Mouse (Mus musculus) c-Kit-positive CD71-positive TER-119-negative erythroid progenitor cells, embryonic 14.5 days (primary cell): ENCODE data around the gene Glrx5.

Experiments used
- DNase-seq: peaks from one replicate; pipeline ENCODE4 v3.0.0-alpha.2; 2013; ENCODE audit warnings: low read depth

The Glrx5 gene

DNA sequence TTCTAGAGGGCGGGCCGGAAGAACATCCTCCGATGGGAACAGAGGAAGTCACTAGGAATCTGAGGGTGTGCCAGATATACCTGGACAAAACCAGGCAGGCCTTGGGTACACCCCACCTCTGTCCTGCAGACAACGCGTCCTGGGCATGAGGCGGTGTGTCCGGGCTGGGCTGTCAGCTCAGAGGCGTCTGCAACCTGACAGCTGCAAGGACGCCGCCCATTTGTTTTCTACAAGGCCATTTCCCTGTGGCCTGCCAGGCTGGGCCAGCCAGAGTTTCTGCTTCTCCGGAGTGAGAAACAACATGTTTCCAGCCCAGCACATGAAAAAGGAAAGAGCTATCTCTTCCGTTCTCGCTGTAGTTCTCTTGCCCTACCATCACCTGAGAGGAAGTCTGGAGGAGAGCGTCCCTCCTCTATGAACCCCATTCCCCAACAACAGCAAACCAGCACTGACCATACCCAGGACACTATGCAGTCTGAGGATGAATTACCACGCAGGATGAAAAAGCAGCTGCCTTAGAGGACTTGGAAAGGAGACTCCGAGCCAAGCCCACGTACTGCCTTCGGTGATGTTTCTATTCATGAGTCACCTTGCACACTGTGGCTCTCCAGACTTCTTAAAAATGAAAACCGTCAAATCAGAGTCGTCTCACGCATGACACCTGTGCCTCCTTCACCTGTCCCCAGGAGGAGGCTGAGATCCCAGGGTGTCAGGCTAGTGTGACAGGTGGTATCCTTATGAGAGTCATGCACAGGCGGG is 27.4 kb upstream of the Glrx5 start:
- DNase-seq: no peak

DNA sequence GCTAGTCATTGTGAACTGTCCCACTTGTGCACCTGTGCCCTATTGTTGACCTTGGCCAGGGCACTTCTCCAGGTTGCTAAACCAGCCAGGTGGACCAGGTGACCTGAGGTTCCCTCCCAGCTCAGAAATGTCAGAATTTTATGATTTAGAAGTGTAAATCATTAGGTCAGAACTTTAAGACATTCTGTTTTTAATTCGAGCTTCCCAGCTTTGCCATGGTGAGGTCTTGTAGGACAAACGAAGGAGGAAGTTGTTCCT is 26.8 kb upstream of the Glrx5 start:
- DNase-seq: no peak

DNA sequence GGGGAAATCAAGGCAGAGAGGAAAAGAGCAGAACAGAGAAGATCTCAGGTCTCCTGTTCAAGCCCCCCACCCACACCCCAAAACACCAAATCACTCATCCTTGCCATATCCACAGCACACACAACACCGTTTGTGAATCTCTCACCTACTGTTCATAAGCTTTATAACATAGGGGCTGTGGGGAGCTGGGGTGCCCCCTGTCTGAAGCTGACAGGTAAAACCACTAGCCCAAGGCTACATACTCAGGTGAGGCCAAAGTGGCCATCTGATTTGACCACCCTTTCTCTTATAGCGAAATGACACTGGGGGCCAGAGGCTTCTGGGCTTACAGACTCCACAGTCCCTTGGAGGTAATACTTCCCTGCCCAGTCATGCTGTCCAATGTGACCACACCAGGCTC is 24.3 kb upstream of the Glrx5 start:
- DNase-seq: no peak

DNA sequence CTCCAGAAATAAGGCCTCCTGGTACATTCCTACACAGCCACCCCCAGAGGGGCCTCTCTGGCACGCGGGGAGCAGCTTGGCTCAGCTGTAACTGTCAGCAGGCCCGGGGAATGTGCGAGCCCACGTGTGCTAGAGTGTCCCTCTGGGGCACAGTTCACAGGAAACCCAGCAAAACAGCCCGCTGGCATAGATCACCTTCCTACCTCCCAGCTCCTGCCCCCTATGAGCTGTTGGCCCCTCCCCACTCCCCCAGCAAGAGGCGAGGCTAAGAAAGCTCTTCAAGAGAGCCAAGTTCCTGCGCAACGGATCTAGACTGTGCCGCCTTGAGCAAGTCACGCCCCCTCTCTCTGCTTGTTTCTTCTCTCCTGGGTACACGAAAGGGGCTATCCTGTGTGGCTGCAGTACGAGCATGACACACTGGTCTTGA is 23.7 kb upstream of the Glrx5 start:
- DNase-seq: no peak

DNA sequence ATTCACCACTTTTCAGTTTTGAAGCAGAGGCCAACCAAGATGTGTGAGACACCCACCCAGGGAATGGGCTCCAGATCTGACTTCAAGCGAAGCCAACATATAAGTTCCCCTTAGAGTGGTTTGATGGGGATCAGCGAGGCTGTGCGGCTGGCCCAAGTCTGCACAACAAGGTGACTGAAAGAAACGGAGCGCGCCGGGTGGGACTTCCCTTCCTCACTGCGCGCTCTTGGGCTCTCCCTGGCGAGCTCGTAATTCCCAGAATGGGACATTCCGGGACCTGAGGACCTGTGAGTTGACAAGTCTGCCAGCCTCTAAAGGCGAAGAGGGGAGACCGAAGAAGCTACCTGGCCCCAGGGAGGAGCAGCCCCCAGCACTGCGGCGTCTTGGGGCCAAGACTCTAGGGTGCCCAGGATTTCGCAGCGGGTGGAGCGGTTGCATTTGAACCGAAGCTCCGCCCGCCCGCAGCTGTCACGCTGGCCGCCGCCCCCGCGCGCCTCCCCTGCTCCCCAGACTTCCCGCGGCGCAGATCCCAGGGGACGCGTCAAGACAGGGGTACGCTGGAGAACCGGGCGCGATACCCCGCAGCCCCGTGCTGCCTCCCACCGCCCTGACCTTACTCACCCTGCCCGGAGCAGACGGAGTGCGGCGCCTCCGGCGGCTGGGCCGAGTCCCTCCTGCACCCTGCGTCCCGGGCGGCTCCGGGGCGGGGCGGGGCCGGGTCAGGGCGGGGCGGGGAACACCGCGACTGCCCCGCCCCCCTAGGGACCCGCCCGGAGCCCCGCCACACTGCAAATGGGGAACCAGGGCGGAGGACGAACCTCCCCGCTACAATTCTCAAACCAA is 22.9 kb upstream of the Glrx5 start, which contains the start of gene Syne3:
TSS of gene Syne3 (minus strand) at position 440 of the 843 bp plus-strand sequence.
- DNase-seq: no peak

DNA sequence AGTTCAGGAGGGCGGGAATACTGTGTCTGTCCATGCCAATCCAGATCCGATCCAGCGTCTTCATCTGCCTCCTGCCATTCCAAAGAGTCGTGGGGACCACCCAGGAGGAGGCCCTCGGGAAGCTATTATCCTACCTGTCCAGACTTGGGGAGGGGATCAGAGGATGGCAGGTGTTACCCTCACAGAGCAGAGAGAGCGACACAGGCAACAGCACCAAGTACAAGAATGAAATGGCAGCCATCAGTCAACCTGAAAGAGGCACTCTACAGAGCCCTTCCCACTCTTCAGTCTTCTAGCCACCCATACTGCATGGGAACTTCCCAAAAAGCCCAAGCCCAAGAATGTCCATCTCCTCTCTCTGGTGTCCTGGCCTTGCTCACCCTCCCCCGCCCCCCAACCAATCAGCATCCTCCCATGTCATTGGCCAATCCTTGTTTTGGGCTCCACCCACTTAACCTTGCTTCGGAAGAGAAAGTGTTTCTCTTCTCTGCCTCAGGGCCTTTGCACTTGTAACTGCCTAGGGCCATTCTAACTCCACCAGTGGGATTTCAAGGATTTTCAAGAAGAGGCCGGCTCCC is 22.2 kb upstream of the Glrx5 start:
- DNase-seq: no peak

DNA sequence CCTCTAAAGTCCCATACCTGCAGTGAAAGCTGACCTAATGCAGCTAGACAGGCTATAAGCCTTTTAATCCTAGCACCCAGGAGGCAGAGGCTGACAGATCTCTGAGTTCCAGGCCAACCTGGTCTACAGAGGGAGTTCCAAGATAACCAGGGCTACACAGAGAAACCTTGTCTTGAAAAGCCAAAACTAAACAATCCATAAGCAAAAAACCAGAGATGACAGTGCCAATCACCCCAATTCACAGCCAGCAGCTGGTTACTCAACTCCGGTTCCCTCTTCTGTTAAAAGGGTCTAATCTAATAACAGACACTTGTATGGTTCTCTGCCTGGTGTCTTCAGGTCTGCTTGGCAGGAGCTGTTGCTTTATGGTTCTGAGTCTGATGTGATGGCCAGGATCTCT is 20.9 kb upstream of the Glrx5 start:
- no peak for DNase-seq

DNA sequence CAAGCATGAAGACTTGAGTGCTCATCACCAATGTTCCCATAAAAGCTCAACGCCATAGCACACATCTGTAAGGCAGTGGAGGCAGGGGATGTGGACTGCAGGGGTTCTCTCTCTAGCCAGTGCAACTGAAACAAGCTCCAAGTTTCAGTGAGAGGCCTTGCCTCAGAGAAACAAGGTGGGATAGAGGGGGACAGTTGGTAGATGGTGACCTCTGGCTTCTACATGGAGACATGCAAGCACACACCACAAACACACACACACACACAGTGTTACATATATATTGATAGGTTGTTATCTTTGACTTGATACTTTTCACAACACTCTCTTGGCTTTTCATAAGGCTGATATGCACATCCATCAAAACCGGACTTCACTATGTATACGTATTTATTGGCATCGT is 20.2 kb upstream of the Glrx5 start:
- no peak for DNase-seq

DNA sequence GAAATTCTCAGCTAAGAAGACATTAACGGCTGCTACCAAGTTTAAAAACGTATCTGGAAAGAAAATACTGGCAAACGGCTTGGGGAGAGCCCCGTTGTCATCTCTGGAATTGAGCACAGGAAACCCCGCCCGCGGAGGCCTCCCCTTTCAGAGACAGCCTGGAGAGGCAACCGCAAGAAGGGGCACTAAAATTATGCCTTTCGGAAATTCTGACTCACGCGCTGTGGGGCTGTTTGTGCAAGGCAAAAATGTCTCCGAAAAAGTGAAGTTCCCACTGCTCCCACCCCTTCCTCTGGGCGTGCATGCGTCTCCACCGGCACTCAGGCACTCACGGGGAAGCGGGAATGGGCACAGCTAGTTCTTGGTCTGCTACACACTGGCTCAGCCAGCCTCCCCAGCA is 19.4 kb upstream of the Glrx5 start:
- DNase-seq: no peak

DNA sequence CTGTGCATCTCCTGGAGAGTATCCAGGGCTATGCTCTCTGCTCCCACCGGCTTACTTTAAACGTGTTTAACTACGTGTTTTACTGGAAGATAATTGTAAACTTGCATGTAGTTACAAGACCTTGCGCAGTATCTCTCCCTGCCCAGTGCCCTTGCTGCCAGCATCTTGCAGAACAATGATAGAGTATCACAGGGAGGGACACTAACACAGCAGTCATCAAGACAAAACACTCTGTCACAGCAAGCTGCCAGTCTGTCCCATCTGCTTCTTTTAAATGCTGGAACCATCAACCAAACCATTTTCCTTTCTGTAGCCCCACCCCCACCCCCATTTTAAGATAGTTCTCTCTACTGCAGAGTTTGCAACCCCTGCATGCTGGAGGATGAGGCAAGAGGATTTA is 16.3 kb upstream of the Glrx5 start:
- DNase-seq: no peak

DNA sequence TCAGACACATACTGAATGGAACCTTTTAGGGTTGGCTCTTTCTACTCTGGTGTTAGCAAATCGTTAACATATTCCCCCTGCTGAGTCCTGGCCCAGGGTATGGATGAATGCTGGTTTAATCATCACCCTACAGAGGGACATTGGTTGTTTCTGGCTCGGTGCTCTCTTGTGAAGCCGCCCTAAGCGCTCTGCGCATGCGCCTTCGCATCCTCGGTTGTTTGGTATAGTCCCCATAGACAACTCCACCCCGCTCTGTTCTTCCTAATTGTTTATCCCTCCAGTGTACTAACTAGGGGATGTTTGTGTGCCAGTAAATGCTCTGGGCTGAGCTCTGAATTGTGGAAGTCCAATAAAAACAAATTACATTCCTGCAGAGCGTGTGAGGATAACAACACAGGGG is 15.8 kb upstream of the Glrx5 start:
- DNase-seq: no peak

DNA sequence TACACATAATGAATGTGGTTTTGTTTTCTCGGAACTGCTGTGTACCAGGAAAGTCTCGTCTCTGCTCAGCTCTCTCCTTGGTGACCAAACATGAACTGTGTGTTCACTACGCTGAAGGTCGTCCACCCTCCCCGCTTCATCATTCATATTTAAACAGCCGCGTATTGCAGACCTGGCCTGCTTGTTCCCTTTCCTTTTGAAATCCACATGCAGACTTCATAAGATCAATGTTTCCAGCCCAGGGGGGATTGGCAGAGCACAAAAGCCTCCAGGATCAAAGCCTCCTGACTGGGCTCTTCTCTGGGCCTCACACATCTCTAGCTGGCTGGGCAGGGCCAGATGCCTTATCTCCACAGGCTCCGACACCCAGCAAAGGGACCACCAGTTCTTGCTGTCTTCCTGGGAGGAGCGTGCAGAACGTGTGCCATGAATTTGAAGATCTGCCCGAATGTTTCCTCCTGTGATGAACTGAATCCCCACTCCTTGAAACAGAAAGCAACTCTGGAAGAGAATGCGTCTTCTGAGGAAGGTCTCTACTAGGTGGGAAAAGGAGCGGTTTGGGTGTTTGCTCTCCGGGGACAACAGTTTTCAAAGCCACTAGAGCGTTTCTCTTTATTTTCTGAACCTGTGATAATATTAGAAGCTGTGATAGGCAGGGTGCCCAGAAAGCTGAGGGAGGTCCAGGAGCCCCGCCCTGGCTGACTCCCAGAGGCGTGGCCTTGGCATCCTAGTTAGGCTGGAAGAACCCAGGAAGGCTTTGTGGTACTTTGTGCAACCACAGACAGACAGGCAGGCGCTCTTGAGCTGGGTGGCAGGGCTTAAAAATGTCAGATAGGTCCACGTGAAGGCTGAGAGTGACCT is 12.9 kb upstream of the Glrx5 start:
- DNase-seq: no peak

DNA sequence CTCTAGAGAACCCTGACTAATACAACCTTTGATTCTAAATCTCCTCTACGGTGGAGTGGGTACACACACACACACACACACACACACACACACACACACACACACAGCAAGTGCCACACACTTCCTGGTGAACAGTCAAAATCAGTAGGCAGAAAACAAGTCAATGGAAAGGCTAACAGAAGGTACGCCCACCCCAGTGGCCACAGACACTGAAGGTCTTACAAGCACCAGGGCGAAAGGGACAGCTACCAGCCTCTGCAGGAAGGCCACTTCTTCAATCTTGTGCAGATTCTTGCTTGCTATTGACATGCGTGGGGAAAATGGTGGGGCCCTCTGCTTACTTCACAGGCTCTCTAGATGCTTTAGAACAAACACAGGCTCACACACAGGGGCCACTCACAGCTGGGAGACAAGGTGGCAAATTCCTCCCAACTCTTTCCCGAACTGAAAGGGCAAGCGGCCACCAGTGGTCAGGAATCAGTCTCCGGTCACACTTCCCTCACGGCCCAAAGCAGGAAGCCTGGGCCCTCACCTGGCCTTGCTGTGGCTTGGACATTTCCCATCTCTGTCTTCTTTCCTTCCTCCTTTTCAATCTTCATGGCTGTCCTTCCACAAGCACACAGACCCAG is 10.9 kb upstream of the Glrx5 start:
- no peak for DNase-seq

DNA sequence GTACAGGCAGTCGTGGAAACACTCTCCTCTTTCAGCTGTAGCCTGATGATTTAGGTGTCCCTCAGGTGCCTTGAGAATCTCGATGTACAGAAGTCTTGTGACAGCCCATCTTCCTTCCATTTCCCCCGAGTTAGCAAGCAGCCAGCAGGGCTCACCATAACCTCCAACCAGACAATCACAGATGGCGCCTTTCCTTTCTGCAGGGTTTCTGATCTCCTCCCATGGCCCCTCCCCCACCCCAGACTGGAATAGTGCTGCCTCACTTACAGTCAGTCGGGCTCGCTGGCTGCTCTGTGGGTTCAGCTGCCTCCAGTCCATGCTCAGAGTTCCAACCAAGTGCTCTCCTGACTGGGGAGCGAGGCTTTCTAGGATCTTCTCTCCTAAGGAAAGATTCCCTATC is 10.3 kb upstream of the Glrx5 start:
- DNase-seq: no peak

DNA sequence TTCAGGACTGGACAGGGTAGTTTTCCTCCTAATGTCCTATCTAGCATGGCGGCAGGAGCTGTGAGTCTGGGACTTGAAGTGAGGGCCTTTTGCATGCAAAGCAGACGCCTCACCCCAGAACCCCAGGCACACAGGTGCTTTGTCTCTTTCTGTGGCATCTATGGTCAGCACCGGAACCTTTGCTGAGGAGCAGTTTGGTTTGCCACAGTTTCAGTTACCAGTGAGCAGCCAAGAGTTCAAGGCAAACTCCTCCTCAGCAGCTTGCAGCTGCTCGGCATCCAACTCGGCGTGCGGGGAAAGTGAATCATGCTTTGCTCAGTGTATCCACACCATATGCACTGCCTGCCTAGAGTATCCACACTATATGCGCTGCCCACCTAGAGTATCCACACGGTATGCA is 9.7 kb upstream of the Glrx5 start:
- no peak for DNase-seq

DNA sequence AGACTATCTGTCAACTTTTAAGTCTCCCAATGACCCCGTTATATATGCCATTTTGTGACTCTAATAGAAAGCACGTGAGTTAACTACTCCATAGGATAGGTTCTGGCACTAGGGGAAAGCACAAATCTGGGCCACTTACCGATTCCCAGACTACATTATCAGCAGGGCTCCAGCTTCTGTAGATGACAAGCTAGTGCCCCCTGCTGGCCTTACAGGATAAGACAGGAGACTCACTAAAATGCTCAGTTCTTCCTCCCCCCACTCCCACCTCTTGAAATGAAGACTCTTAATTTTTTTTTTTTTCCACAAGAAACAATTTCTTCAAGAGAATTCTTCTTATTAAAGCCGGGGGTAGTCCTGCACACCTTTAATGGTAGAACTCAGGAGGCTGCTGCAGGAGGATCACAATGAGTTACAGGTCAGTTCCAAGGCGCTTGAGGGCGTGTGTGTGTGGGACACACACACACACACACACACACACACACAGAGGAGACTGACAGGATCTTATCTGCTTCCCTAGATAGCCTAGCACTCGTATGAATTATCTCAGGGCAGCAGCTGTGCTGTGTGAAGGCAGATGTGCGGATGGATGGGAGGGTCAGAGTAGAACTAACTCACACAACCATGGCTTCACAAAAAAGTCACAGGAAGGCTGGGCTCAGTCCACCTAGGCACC is 7.1 kb upstream of the Glrx5 start:
- peak; percentile 86 for DNase-seq

DNA sequence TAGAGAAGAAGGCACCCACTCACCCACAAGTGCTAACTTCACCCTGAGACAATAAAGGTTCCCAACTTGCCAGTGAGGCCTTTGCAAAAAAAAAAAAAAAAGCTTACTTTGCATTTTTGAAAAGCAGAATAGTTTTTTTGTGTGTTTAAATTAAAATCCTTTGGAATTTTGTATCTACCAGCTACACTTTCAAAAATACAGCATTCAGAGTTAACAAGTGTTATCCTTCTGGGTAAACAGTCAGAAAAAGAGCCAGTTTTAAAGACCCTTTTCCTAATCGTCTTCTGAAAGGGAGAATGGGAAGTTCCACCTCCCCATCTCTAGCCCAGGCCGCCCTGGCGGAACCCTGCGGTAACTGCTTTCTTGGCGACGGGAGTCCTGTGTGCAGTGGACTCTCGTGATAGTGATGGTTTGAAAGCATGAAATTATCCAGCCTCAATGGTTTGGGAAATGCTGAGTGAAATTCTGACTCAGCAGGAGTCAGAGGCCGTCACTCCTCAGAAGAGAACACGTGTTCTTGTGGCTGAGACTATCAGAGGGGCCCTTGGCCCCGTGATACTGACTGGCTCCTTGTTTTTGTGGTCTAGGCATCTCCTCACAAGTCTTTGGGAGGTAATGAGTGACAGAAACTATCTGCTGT is 6.4 kb upstream of the Glrx5 start:
- no peak for DNase-seq

DNA sequence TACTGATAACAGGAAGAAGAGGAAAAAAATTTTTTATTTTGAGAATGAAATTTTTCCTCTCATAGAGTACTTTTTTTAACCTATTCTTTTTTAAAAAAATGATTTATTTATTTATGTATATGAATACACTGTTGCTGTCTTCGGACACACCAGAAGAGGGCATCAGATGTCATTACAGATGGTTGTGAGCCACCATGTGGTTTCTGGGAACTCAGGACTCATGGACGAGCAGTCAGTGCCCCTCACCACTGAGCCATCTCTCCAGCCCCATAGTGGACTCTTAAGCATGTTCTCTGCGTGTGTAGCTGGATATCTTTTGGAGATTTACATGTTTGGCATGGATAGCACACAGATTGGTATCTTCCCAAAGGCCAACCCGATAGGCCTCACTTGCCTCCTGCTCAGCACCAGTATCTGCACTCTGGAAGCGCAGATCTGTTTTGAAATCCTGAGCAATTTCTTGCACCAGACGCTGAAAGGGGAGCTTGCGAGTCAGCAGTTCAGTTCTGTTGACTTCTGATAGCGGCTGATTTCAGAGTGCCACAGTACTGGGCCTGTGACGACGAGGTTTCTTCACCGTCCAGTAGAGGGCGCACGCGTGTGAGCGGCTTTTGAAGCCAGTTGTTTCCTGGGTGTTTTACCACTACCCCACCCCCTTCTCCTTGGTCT is 5.0 kb upstream of the Glrx5 start:
- peak; percentile 99 for DNase-seq

DNA sequence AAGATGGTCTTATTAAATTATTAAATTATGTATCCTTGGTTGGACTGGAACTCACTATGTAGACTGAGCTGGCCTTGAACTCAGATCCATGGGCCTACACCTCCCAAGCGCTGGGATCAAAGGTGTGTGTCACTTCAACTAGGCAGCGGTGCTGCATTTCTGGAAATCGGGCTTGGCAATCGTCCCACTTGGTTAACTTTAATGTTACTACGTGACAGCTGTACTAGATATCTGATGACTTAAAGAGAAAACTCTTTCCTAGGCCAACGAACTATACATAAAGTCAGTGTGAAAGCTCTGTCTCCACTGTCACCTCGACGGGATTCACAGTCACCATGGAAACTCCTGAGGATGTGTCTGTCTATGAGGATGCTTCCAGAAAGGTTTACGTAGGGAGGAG is 2.6 kb upstream of the Glrx5 start:
- no peak for DNase-seq
